Mouse (Mus musculus) bone marrow, adult 2 months (tissue): ENCODE data around the gene Chn2.

ENCODE experiments used
- CTCF ChIP-seq: fragments of 200-500 bp; IDR thresholded peaks from 2 replicates; pipeline ENCODE4 v1.5.1; 2011; ENCODE audit warnings: low read length, control low read depth; ENCODE audit not compliant: control insufficient read depth, insufficient read depth
- POLR2A ChIP-seq: fragments of 200-500 bp; IDR thresholded peaks from 2 replicates; pipeline ENCODE4 v1.6.1; 2011; ENCODE audit warnings: low read depth, mild to moderate bottlenecking, control low read depth, low read length, borderline replicate concordance; ENCODE audit not compliant: control insufficient read depth

DNA sequence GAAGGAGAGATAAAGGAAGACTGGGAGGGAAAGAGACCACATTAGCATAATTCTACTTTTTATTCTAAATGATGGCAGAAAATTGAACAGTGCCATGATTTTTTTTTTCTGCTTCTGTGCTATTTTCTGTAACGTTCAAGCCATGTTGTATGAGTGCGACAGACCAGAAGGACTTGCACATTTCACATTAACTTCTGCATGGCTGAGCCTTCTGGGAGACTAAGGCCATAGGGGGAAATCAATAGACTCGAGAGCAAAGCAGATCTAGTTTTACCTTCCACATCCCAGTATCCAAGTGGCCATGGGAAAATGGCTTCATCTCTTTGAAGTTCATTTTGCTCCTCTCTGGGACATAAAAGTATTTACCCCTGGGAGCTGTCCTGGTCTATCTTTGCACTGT lies 121.9 kb downstream of the Chn2 start:
- TF ChIP-seq POLR2A: no peak
- TF ChIP-seq CTCF: no peak
